Mouse (Mus musculus) ES-Bruce4 (cell line): ENCODE measurements around the gene Tmem131l. TPM values are rescaled to one million over a fixed set of nuclear protein-coding genes. Genes with fewer than 3 reads are reported as not detected.

Experiments used
- H3K27ac ChIP-seq: 2 replicates; pipeline ENCODE4 v1.5.1; 2012; ENCODE audit warnings: low read length, inconsistent platforms; ENCODE audit not compliant: insufficient read depth
- H3K27me3 ChIP-seq: 2 replicates; pipeline ENCODE4 v1.6.1; 2012; ENCODE audit warnings: mild to moderate bottlenecking, low read length, inconsistent platforms; ENCODE audit not compliant: control insufficient read depth, poor library complexity, insufficient read depth, severe bottlenecking
- H3K36me3 ChIP-seq: 2 replicates; pipeline ENCODE4 v1.6.1; 2012; ENCODE audit warnings: inconsistent platforms, mild to moderate bottlenecking, low read length, moderate library complexity; ENCODE audit not compliant: control insufficient read depth, poor library complexity, insufficient read depth, severe bottlenecking
- H3K4me1 ChIP-seq: one replicate; pipeline ENCODE4 v1.8.1; 2011; ENCODE audit warnings: low read length; ENCODE audit not compliant: control insufficient read depth, insufficient read depth
- H3K4me3 ChIP-seq: 2 replicates; pipeline ENCODE4 v1.5.1; 2011; ENCODE audit warnings: low read depth, mild to moderate bottlenecking, low read length
- H3K9ac ChIP-seq: 2 replicates; pipeline ENCODE4 v1.6.1; 2012; ENCODE audit warnings: low read depth, mild to moderate bottlenecking, inconsistent platforms; ENCODE audit not compliant: poor library complexity, severe bottlenecking
- H3K9me3 ChIP-seq: replicated peaks from 2 replicates; pipeline ENCODE4 v1.6.1; 2012; ENCODE audit warnings: mild to moderate bottlenecking, low read length, inconsistent platforms; ENCODE audit not compliant: control insufficient read depth, poor library complexity, insufficient read depth, severe bottlenecking
- CTCF ChIP-seq: IDR thresholded peaks from one replicate; pipeline ENCODE4 v1.8.1; 2011; ENCODE audit warnings: low read depth, low read length
- EP300 ChIP-seq: IDR thresholded peaks from 2 replicates; pipeline ENCODE4 v1.6.1; 2011; ENCODE audit warnings: low read depth, low read length; ENCODE audit not compliant: insufficient read depth
- POLR2A ChIP-seq: IDR thresholded peaks from one replicate; pipeline ENCODE4 v1.8.1; 2011; ENCODE audit warnings: low read length; ENCODE audit not compliant: insufficient read depth
- polyA plus RNA-seq: library from polyadenylated mRNA; stranded (reverse); fragments of >200 nt; gene quantifications from 2 replicates; pipeline ENCODE4 v1.2.4, GENCODE M21; 2011; ENCODE audit warnings: low read depth; ENCODE audit not compliant: missing spikeins, insufficient read depth, insufficient read length

Gene Tmem131l
- polyA plus RNA-seq, 1 experiment = 51.5 TPM

GRCm38 (mm10) chr3:83988214-83988613, 51.8 kb downstream of the Tmem131l start:
- TF ChIP-seq POLR2A (no peak), EP300 (no peak), CTCF (no peak)

GRCm38 (mm10) chr3:83987533-83988112, 52.4 kb downstream of the Tmem131l start:
- Histone ChIP-seq H3K36me3 (no peaks in the 10 kb centered on the region), H3K4me3 (no peak overlapping the region), H3K4me1 (peaks cover 17% of the 10 kb centered on the region), H3K27me3 (no peaks in the 10 kb centered on the region), H3K9me3 (no peaks in the 10 kb centered on the region), H3K27ac (no peak overlapping the region), H3K9ac (no peak overlapping the region)
- TF ChIP-seq POLR2A = no peak
- no peak for TF ChIP-seq EP300
- TF ChIP-seq CTCF = no peak

More at GRCm38 (mm10) chr3:83988214-83988613, 51.8 kb downstream of the Tmem131l start:
- H3K27ac ChIP-seq = no peak overlapping the region
- H3K36me3 ChIP-seq = no peaks in the 10 kb centered on the region
- peaks cover 18% of the 10 kb centered on the region for H3K4me1 ChIP-seq
- H3K9me3 ChIP-seq = no peaks in the 10 kb centered on the region
- no peaks in the 10 kb centered on the region for H3K27me3 ChIP-seq
- no peak overlapping the region for H3K4me3 ChIP-seq
- no peak overlapping the region for H3K9ac ChIP-seq

GRCm38 (mm10) chr3:83986740-83987139, 53.2 kb downstream of the Tmem131l start:
- Histone ChIP-seq H3K27ac (no peak overlapping the region), H3K36me3 (no peaks in the 10 kb centered on the region), H3K4me1 (peaks cover 18% of the 10 kb centered on the region), H3K27me3 (no peaks in the 10 kb centered on the region), H3K4me3 (no peak overlapping the region), H3K9me3 (no peaks in the 10 kb centered on the region), H3K9ac (no peak overlapping the region)
- TF ChIP-seq EP300 (no peak), CTCF (no peak), POLR2A (no peak)

DNA sequence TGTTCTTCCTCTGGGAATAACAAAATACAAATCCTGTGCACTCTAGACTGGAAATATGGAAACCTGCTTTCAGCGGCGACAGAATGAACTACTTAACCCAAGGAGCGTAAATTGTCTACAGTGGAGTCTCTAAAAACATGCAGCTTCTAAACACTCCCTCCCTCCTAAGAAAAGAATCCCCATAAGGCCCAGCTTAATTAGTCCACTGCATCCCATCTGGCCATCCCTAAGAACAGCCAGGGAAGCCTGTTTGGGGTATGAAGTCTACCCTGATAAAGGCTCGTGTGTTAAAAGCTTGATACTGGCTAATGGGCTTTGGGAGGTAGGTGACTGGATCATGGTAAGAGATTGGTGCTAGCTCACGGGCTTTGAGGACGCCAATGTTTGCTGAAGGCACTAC, 54.5 kb downstream of the Tmem131l start:
- Histone ChIP-seq H3K4me3 (no peak overlapping the region), H3K4me1 (peaks cover 22% of the 10 kb centered on the region), H3K9ac (no peak overlapping the region), H3K27ac (no peak overlapping the region), H3K9me3 (no peaks in the 10 kb centered on the region), H3K36me3 (no peaks in the 10 kb centered on the region), H3K27me3 (no peaks in the 10 kb centered on the region)
- TF ChIP-seq CTCF (no peak), POLR2A (no peak)

DNA sequence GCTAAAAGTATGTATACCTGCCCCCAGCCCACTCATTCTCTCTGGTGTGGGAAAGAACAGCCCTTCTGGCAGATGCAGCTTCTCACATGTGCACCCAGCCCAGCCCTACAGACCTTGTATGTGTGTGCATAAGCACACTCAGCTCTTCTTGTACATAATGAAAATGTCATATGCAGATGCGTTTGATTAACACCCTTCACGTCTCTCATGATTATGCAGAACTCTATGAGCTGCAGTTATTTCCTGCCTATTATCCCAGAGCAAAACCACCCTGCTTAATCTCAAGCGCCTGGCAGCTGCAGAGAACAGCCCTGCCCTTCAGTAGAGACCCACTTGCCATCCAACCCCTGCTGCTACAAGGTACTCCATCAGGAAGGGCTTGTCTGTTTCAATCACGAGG, 55.6 kb downstream of the Tmem131l start:
- no peak overlapping the region for H3K9ac ChIP-seq
- TF ChIP-seq POLR2A (no peak), CTCF (no peak), EP300 (no peak)
- no peaks in the 10 kb centered on the region for H3K36me3 ChIP-seq
- H3K9me3 ChIP-seq = no peaks in the 10 kb centered on the region
- no peak overlapping the region for H3K27ac ChIP-seq
- no peaks in the 10 kb centered on the region for H3K27me3 ChIP-seq
- H3K4me1 ChIP-seq = peaks cover 18% of the 10 kb centered on the region
- H3K4me3 ChIP-seq = no peak overlapping the region

DNA sequence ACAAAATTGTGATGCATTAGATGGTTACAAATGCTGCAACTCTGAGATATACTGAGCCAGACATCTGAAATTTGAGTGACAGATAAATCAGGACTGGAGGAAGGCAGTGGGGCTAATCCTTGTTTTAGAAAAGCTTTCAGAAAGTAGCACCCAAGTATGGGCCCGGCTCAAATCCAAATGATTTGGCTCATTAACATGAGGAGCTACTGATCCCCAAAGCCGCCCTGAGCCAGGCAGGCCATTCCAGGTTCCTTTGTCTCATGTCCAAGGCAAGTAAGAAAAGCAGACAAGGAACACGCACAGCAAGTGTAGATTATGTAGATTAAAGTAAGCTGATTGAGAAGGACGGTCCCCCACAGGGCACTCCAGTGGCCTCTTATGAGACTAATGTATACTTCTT, 57.2 kb downstream of the Tmem131l start:
- peaks cover 16% of the 10 kb centered on the region for H3K4me1 ChIP-seq
- no peaks in the 10 kb centered on the region for H3K36me3 ChIP-seq
- H3K4me3 ChIP-seq = no peak overlapping the region
- no peaks in the 10 kb centered on the region for H3K9me3 ChIP-seq
- no peak overlapping the region for H3K9ac ChIP-seq
- H3K27me3 ChIP-seq = no peaks in the 10 kb centered on the region
- TF ChIP-seq POLR2A = no peak
- no peak for TF ChIP-seq EP300
- TF ChIP-seq CTCF = no peak
- no peak overlapping the region for H3K27ac ChIP-seq
